Mouse (Mus musculus): ENCODE data around the gene Zfp13. TPM values are rescaled to one million over a fixed set of nuclear protein-coding genes. Genes with fewer than 3 reads are reported as not detected.
"Not testable (repeated sequence)": the region's sequence is repeated elsewhere in the genome, so short reads cannot be mapped to it uniquely, and the experiment has no call there.

Zfp13 gene
- polyA plus RNA-seq, 1 experiment from 2014 or later, result 19.2 TPM

GRCm38 (mm10) chr17:23538299-23539015, 60.8 kb downstream of the Zfp13 start:
- Histone ChIP-seq H3K9ac (ENCODE audit: low read length) (peak overlapping the region; percentile 16; the same call in 1 of the 2 replicates), H3K9me3 (ENCODE audit: control insufficient read depth, low read length) (no peaks in the 10 kb centered on the region), H3K4me2 (ENCODE audit: low read depth, low read length, severe bottlenecking) (peak overlapping the region; percentile 52), H3K27ac (ENCODE audit: low read depth, low read length) (no peak overlapping the region), H3K4me3 (ENCODE audit: low read depth, low read length) (peak overlapping the region; percentile 26), H3K4me1 (replicated peaks; ENCODE audit: control insufficient read depth, insufficient read depth, low read length) (peaks cover 4% of the 10 kb centered on the region), H3K27me3 (ENCODE audit: control insufficient read depth, insufficient read depth, low read length) (peaks cover 22% of the 10 kb centered on the region; the same call in 1 of the 2 replicates), H3K36me3 (ENCODE audit: control insufficient read depth, insufficient read depth, low read length) (no peaks in the 10 kb centered on the region)
- 8% methylated on average over 21 of the region's 21 CpGs for WGBS
- no peak for ATAC-seq (replicated peaks; ENCODE audit: low FRiP score)
- DNase-seq (ENCODE audit: low spot score), result peak; percentile 61

GRCm38 (mm10) chr17:23537554-23538255, 61.6 kb downstream of the Zfp13 start:
- 5% methylated on average over 27 of the region's 27 CpGs for WGBS
- no peak overlapping the region for H3K27ac ChIP-seq (ENCODE audit: low read depth, low read length)
- DNase-seq (ENCODE audit: low spot score) (peak; percentile 63), ATAC-seq (replicated peaks; ENCODE audit: low FRiP score) (no peak)
- peak overlapping the region; percentile 52 for H3K4me2 ChIP-seq (ENCODE audit: low read depth, low read length, severe bottlenecking)
- peaks cover 3% of the 10 kb centered on the region for H3K4me1 ChIP-seq (replicated peaks; ENCODE audit: control insufficient read depth, insufficient read depth, low read length)
- H3K9ac ChIP-seq (ENCODE audit: low read length), result peak overlapping the region; percentile 16
- no peaks in the 10 kb centered on the region for H3K36me3 ChIP-seq (ENCODE audit: control insufficient read depth, insufficient read depth, low read length)
- H3K9me3 ChIP-seq (ENCODE audit: control insufficient read depth, low read length), result no peaks in the 10 kb centered on the region
- peak overlapping the region; percentile 26 for H3K4me3 ChIP-seq (ENCODE audit: low read depth, low read length)
- peaks cover 22% of the 10 kb centered on the region; the same call in 1 of the 2 replicates for H3K27me3 ChIP-seq (ENCODE audit: control insufficient read depth, insufficient read depth, low read length)

DNA sequence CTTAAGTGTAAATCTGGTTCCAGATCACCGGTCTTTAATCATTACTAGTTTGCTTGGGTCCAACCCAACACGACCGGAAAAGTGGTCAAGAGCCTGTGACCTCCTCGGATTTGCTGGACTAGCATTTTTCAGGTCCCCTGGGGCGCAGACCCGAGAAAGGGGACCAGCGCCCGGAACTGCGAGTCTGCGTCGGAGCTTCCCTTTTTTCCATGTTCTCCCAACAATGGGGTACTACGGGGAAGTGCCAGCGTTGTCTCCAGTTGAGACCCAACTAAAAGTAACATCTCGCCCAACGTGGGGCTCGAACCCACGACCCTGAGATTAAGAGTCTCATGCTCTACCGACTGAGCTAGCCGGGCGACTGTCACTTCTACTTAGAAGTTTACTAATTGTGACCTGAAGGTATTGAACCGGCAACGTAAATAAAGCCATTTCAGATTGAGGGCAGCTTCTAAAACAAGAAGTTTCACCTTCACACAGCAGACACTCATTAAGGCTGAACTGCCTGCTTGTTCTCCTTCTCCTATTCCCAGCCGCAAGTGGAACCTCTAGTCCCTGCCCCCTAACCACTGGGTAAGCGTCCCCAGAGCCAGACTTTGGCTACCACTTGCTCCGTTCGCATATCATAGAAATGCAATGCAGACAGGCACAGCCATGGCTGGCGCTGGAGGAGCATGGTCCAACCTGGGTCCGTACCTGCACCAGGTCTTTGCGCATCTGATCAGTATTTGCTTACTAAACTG, 64.1 kb downstream of the Zfp13 start:
- not testable (repeated sequence) for H3K36me3 ChIP-seq (ENCODE audit: control insufficient read depth, insufficient read depth, low read length); H3K9ac ChIP-seq (ENCODE audit: low read length); H3K4me1 ChIP-seq (replicated peaks; ENCODE audit: control insufficient read depth, insufficient read depth, low read length); H3K27ac ChIP-seq (ENCODE audit: low read depth, low read length); H3K9me3 ChIP-seq (ENCODE audit: control insufficient read depth, low read length)
- DNase-seq (ENCODE audit: low spot score), result peak; percentile 72
- H3K27me3 ChIP-seq (ENCODE audit: control insufficient read depth, insufficient read depth, low read length), result peaks cover 22% of the 10 kb centered on the region; the same call in 1 of the 2 replicates
- peak overlapping the region; percentile 18; the same call in 1 of the 2 replicates for H3K4me2 ChIP-seq (ENCODE audit: low read depth, low read length, severe bottlenecking)
- 0 out of 2 replicates have a peak overlapping the region, but pooled peaks have one; percentile 3 for H3K4me3 ChIP-seq (ENCODE audit: low read depth, low read length)
- 1% methylated on average over 16 of the region's 29 CpGs for WGBS
- ATAC-seq (replicated peaks; ENCODE audit: low FRiP score), result peak; percentile 60

DNA sequence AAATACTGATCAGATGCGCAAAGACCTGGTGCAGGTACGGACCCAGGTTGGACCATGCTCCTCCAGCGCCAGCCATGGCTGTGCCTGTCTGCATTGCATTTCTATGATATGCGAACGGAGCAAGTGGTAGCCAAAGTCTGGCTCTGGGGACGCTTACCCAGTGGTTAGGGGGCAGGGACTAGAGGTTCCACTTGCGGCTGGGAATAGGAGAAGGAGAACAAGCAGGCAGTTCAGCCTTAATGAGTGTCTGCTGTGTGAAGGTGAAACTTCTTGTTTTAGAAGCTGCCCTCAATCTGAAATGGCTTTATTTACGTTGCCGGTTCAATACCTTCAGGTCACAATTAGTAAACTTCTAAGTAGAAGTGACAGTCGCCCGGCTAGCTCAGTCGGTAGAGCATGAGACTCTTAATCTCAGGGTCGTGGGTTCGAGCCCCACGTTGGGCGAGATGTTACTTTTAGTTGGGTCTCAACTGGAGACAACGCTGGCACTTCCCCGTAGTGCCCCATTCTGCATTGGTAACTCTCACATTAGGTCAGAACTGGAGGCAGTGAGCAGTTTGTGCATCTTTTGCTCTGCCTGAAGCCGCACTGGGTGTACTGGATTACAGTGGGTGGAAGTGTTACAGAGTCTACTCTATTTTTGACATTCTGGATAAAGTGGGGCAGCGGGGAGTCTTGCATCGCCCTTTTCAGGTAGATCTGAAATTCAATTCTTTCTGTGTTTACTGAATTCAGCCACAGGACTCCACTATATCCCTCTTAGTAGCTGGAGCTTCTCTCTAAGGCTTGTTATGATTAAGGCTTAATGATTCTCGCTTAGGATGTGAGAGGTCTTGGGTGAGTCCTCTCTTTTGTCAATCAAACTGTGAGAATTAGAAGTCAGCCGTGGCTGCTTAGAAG, 65.4 kb downstream of the Zfp13 start:
- H3K4me1 ChIP-seq (replicated peaks; ENCODE audit: control insufficient read depth, insufficient read depth, low read length); H3K27ac ChIP-seq (ENCODE audit: low read depth, low read length); H3K4me3 ChIP-seq (ENCODE audit: low read depth, low read length); H3K9me3 ChIP-seq (ENCODE audit: control insufficient read depth, low read length); H3K36me3 ChIP-seq (ENCODE audit: control insufficient read depth, insufficient read depth, low read length); H3K4me2 ChIP-seq (ENCODE audit: low read depth, low read length, severe bottlenecking); H3K9ac ChIP-seq (ENCODE audit: low read length): not testable (repeated sequence)
- DNase-seq (ENCODE audit: low spot score) (peak; percentile 51), ATAC-seq (replicated peaks; ENCODE audit: low FRiP score) (peak; percentile 64)
- WGBS, result 8% methylated on average over 10 of the region's 23 CpGs
- H3K27me3 ChIP-seq (ENCODE audit: control insufficient read depth, insufficient read depth, low read length), result peaks cover 19% of the 10 kb centered on the region; the same call in 1 of the 2 replicates

GRCm38 (mm10) chr17:23531408-23531807, 67.9 kb downstream of the Zfp13 start:
- H3K4me3 ChIP-seq (ENCODE audit: low read depth, low read length); H3K9ac ChIP-seq (ENCODE audit: low read length); H3K36me3 ChIP-seq (ENCODE audit: control insufficient read depth, insufficient read depth, low read length); H3K27me3 ChIP-seq (ENCODE audit: control insufficient read depth, insufficient read depth, low read length); ATAC-seq (replicated peaks; ENCODE audit: low FRiP score); H3K27ac ChIP-seq (ENCODE audit: low read depth, low read length); H3K9me3 ChIP-seq (ENCODE audit: control insufficient read depth, low read length); DNase-seq (ENCODE audit: low spot score); H3K4me2 ChIP-seq (ENCODE audit: low read depth, low read length, severe bottlenecking); H3K4me1 ChIP-seq (replicated peaks; ENCODE audit: control insufficient read depth, insufficient read depth, low read length): not testable (repeated sequence)
- WGBS, result 26% methylated on average over 1 of the region's 1 CpGs

Other genes starting within 250 kb of the Zfp13 start
- gene Vmn2r116, start 214.9 kb downstream of the Zfp13 start, polyA plus RNA-seq (2014; fragmentation: Nextera tagmentation; extraction: Ambion mirVana), result not detected in 2 replicates
- not detected in 2 replicates for gene Vmn2r117, start 119.8 kb downstream of the Zfp13 start, polyA plus RNA-seq (2014; fragmentation: Nextera tagmentation; extraction: Ambion mirVana)
- 28.1 and 29.9 TPM in 2 replicates for gene Zfp213, start 35.2 kb downstream of the Zfp13 start, polyA plus RNA-seq (2014; fragmentation: Nextera tagmentation; extraction: Ambion mirVana)
- 0.16 and 0.27 TPM in 2 replicates for gene Zscan10, start 1.4 kb upstream of the Zfp13 start, polyA plus RNA-seq (2014; fragmentation: Nextera tagmentation; extraction: Ambion mirVana)
- gene Mmp25, start 45.8 kb upstream of the Zfp13 start, polyA plus RNA-seq (2014; fragmentation: Nextera tagmentation; extraction: Ambion mirVana), result 0.41 and 1.0 TPM in 2 replicates
- 0.35 and 0.53 TPM in 2 replicates for gene Bicdl2, start 61.0 kb upstream of the Zfp13 start, polyA plus RNA-seq (2014; fragmentation: Nextera tagmentation; extraction: Ambion mirVana)
- 38.3 and 40.3 TPM in 2 replicates for gene Hcfc1r1, start 74.1 kb upstream of the Zfp13 start, polyA plus RNA-seq (2014; fragmentation: Nextera tagmentation; extraction: Ambion mirVana)
- gene Thoc6, start 74.4 kb upstream of the Zfp13 start, polyA plus RNA-seq (2014; fragmentation: Nextera tagmentation; extraction: Ambion mirVana), result 54.0 and 56.6 TPM in 2 replicates
- 2.5 and 2.7 TPM in 2 replicates for gene Tnfrsf12a, start 78.0 kb upstream of the Zfp13 start, polyA plus RNA-seq (2014; fragmentation: Nextera tagmentation; extraction: Ambion mirVana)
- gene Cldn6, start 79.8 kb upstream of the Zfp13 start, polyA plus RNA-seq (2014; fragmentation: Nextera tagmentation; extraction: Ambion mirVana), result 8.7 and 9.7 TPM in 2 replicates
- 4.8 and 6.6 TPM in 2 replicates for gene Cldn9, start 84.5 kb upstream of the Zfp13 start, polyA plus RNA-seq (2014; fragmentation: Nextera tagmentation; extraction: Ambion mirVana)
- gene 1520401A03Rik, start 123.3 kb upstream of the Zfp13 start, polyA plus RNA-seq (2014; fragmentation: Nextera tagmentation; extraction: Ambion mirVana), result not detected in 2 replicates
- 61.3 and 62.9 TPM in 2 replicates for gene Pkmyt1, start 126.8 kb upstream of the Zfp13 start, polyA plus RNA-seq (2014; fragmentation: Nextera tagmentation; extraction: Ambion mirVana)
- 26.5 and 28.8 TPM in 2 replicates for gene Paqr4, start 141.4 kb upstream of the Zfp13 start, polyA plus RNA-seq (2014; fragmentation: Nextera tagmentation; extraction: Ambion mirVana)
- gene Kremen2, start 146.3 kb upstream of the Zfp13 start, polyA plus RNA-seq (2014; fragmentation: Nextera tagmentation; extraction: Ambion mirVana), result 2.2 and 2.6 TPM in 2 replicates
- gene Flywch1, start 172.1 kb upstream of the Zfp13 start, polyA plus RNA-seq (2014; fragmentation: Nextera tagmentation; extraction: Ambion mirVana), result 167 and 174 TPM in 2 replicates
- gene Flywch2, start 186.6 kb upstream of the Zfp13 start, polyA plus RNA-seq (2014; fragmentation: Nextera tagmentation; extraction: Ambion mirVana), result 22.0 and 28.7 TPM in 2 replicates
- 541 and 559 TPM in 2 replicates for gene Srrm2, start 191.0 kb upstream of the Zfp13 start, polyA plus RNA-seq (2014; fragmentation: Nextera tagmentation; extraction: Ambion mirVana)
- gene Elob, start 229.6 kb upstream of the Zfp13 start, polyA plus RNA-seq (2014; fragmentation: Nextera tagmentation; extraction: Ambion mirVana), result 1,038 and 1,041 TPM in 2 replicates
- not detected in 2 replicates for gene Prss33, start 236.6 kb upstream of the Zfp13 start, polyA plus RNA-seq (2014; fragmentation: Nextera tagmentation; extraction: Ambion mirVana)
- gene Prss32, start 244.4 kb upstream of the Zfp13 start, polyA plus RNA-seq (2014; fragmentation: Nextera tagmentation; extraction: Ambion mirVana), result not detected in 2 replicates
- 2.1 and 2.6 TPM in 2 replicates for gene Prss41, start 244.7 kb upstream of the Zfp13 start, polyA plus RNA-seq (2014; fragmentation: Nextera tagmentation; extraction: Ambion mirVana)

All from forebrain, embryonic 11.5 days (tissue).